Mouse (Mus musculus) small intestine, adult 2 months (tissue): ENCODE results near the gene Ttc30a1.
"Not testable (repeated sequence)": the region's sequence is repeated elsewhere in the genome, so short reads cannot be mapped to it uniquely, and the experiment has no call there.

Experiments
- CTCF ChIP-seq: fragments of 200-500 bp; IDR thresholded peaks from 2 replicates; pipeline ENCODE4 v1.5.1; 2012; ENCODE audit warnings: low read depth, mild to moderate bottlenecking, control low read depth, inconsistent platforms, low read length, moderate library complexity, mixed read lengths; ENCODE audit not compliant: insufficient replicate concordance, insufficient read length; ENCODE audit errors: extremely low read depth
- POLR2A ChIP-seq: fragments of 200-500 bp; IDR thresholded peaks from 2 replicates; pipeline ENCODE4 v1.6.1; 2012; ENCODE audit warnings: low read depth, mild to moderate bottlenecking, control low read depth, inconsistent platforms, low read length, moderate library complexity

- TF ChIP-seq CTCF, POLR2A: not testable (repeated sequence)
Observed at GRCm38 (mm10) chr2:75980933-75981439, 781 bp downstream of the Ttc30a1 start.
